Mouse (Mus musculus) embryonic fibroblast, embryonic 13.5 days (primary cell): ENCODE measurements around the gene Myh7. TPM values are rescaled to one million over a fixed set of nuclear protein-coding genes. Genes with fewer than 3 reads are reported as not detected.
"Not testable (repeated sequence)": the region's sequence is repeated elsewhere in the genome, so short reads cannot be mapped to it uniquely, and the experiment has no call there.

Experiments used
- H3K27ac ChIP-seq: 2 replicates; pipeline ENCODE4 v1.5.1; 2012; ENCODE audit warnings: low read length, control low read depth, inconsistent platforms; ENCODE audit not compliant: insufficient read depth
- H3K4me1 ChIP-seq: 2 replicates; pipeline ENCODE4 v1.6.1; 2011; ENCODE audit warnings: low read length; ENCODE audit not compliant: control insufficient read depth, insufficient read depth
- H3K4me3 ChIP-seq: 2 replicates; pipeline ENCODE4 v1.5.1; 2011; ENCODE audit warnings: mild to moderate bottlenecking, control low read depth, low read length; ENCODE audit not compliant: insufficient read depth
- CTCF ChIP-seq: IDR thresholded peaks from 2 replicates; pipeline ENCODE4 v1.5.1; 2011; ENCODE audit warnings: mild to moderate bottlenecking, control low read depth, low read length, moderate library complexity, borderline replicate concordance; ENCODE audit not compliant: insufficient read depth
- POLR2A ChIP-seq: IDR thresholded peaks from 2 replicates; pipeline ENCODE4 v1.6.1; 2011; ENCODE audit warnings: low read depth, mild to moderate bottlenecking, control low read depth, low read length, moderate library complexity
- polyA plus RNA-seq: library from polyadenylated mRNA; stranded (reverse); fragments of >200 nt; gene quantifications from 2 replicates; pipeline ENCODE4 v1.2.4, GENCODE M21; 2011; ENCODE audit warnings: low read depth; ENCODE audit not compliant: missing spikeins, insufficient read length

The Myh7 gene
- polyA plus RNA-seq, 1 experiment = not detected

GRCm38 (mm10) chr14:54974068-54974791 lies 20.2 kb downstream of the Myh7 start:
- Histone ChIP-seq H3K27ac (no peak overlapping the region), H3K4me3 (no peak overlapping the region), H3K4me1 (no peaks in the 10 kb centered on the region)
- TF ChIP-seq CTCF (no peak), POLR2A (no peak)

GRCm38 (mm10) chr14:54972786-54973185 lies 21.6 kb downstream of the Myh7 start:
- not testable (repeated sequence) for H3K27ac ChIP-seq, H3K4me1 ChIP-seq, H3K4me3 ChIP-seq

GRCm38 (mm10) chr14:54968344-54968743 lies 26.1 kb downstream of the Myh7 start:
- no peaks in the 10 kb centered on the region for H3K4me1 ChIP-seq
- H3K4me3 ChIP-seq = no peak overlapping the region
- no peak overlapping the region for H3K27ac ChIP-seq
- TF ChIP-seq CTCF (no peak), POLR2A (no peak)

DNA sequence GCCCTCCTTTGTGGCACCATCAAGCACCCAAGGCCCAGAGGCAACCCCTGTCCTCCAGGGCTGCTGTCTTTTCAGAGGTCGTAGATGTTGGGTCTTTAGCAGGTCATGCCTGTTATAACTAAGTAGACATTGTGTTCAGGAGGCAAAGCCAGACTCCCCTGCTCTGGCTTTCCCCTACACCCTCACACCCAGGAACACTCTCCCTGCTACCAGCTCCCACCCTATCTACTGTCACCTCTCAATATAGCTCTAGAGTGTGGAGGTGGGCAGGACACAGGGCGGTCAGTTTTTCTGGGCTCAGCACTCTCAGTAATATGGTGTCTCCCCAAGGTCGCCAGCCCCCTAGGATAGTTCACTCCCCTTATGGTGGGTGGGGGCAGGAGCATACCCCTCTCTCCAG lies 26.6 kb downstream of the Myh7 start:
- H3K27ac ChIP-seq = no peak overlapping the region
- no peak overlapping the region for H3K4me3 ChIP-seq
- H3K4me1 ChIP-seq = no peaks in the 10 kb centered on the region
- no peak for TF ChIP-seq CTCF
- no peak for TF ChIP-seq POLR2A

- Histone ChIP-seq H3K4me1 (no peaks in the 10 kb centered on the region), H3K4me3 (no peak within 1 kb of the TSS), H3K27ac (no peak within 1 kb of the TSS)
- TF ChIP-seq CTCF (no peak), POLR2A (no peak)
Measured at GRCm38 (mm10) chr14:54966320-54966977, 28.0 kb downstream of the Myh7 start, which contains the start of gene Myh6. Gene Myh6 (minus strand): TSS chr14:54966927.

DNA sequence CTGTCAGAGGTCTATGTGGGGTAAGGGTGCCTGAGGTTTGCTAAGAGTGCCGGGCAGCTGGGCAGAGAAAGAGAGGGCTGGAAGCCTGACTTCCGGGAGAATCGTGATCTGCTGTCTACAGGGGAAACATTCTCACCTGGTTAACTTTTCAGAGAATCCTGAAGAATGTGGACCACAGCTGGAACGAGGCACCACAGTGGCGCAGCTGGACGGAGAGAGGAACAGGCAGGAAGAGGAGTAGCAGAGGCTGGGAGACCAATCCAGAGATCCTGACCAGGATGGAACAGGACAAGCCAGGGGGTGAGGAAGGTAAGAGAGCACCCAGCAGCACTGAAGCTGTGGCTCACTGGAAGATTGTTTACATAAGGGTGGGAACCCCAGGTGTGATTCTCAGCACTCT lies 28.8 kb downstream of the Myh7 start:
- H3K4me3 ChIP-seq = no peak overlapping the region
- no peaks in the 10 kb centered on the region for H3K4me1 ChIP-seq
- TF ChIP-seq POLR2A = no peak
- no peak for TF ChIP-seq CTCF
- H3K27ac ChIP-seq = no peak overlapping the region

- Histone ChIP-seq H3K4me3 (no peak overlapping the region), H3K27ac (no peak overlapping the region), H3K4me1 (no peaks in the 10 kb centered on the region)
- TF ChIP-seq CTCF (no peak), POLR2A (no peak)
Measured at GRCm38 (mm10) chr14:54965044-54965443, 29.4 kb downstream of the Myh7 start.

DNA sequence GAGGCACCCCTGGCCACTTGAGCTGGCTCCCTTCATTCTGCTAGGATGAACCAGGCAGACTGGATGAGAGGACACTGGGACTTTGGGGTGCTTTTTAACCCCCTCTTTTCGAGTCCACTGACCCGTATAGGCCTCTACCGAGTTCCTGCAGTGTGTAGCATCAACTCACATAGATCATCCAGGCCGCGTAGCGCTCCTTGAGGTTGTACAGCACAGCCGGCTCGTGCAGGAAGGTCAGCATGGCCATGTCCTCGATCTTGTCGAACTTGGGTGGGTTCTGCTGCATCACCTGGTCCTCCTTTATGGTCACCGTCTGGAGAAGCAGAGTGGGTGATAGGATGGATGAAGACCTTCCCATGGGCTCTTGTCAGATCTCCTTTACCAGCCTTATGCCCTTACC lies 30.7 kb downstream of the Myh7 start:
- Histone ChIP-seq H3K27ac (no peak overlapping the region), H3K4me1 (no peaks in the 10 kb centered on the region)
- TF ChIP-seq CTCF (no peak), POLR2A (no peak)

GRCm38 (mm10) chr14:54962714-54963113 lies 31.7 kb downstream of the Myh7 start:
- Histone ChIP-seq H3K4me1 (no peaks in the 10 kb centered on the region), H3K27ac (no peak overlapping the region), H3K4me3 (no peak overlapping the region)
- no peak for TF ChIP-seq POLR2A
- TF ChIP-seq CTCF = no peak

More for the DNA sequence above, 30.7 kb downstream of the Myh7 start:
- H3K4me3 ChIP-seq = no peak overlapping the region

DNA sequence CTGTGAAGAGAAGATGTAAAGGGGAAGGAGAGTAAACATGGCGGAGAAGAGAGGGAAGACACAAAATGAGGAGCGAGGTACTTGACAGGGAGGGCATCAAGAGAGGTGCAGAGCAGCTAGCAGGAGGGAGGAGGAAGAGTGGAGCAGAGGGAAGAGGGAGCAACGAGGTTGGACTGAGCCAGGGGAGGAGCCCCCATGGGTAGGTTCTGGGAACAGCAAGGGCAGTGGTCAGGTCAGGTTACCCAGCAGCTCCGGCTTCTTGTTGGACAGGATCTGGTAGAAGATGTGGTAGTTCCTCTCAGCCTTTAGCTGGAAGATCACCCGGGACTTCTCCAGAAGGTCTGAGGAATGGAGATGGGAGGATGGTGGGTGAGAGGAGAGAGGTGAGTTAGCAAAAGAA lies 32.9 kb downstream of the Myh7 start:
- Histone ChIP-seq H3K4me1 (no peaks in the 10 kb centered on the region), H3K4me3 (no peak overlapping the region), H3K27ac (no peak overlapping the region)
- no peak for TF ChIP-seq POLR2A
- no peak for TF ChIP-seq CTCF
